Mouse (Mus musculus) lung, adult 2 months (tissue): ENCODE measurements around the gene Stxbp3.

Source experiments
- CTCF ChIP-seq: fragments of 200-500 bp; IDR thresholded peaks from 2 replicates; pipeline ENCODE4 v1.5.1; 2011; ENCODE audit warnings: mild to moderate bottlenecking, low read length, control low read depth; ENCODE audit not compliant: insufficient read depth
- POLR2A ChIP-seq: fragments of 200-500 bp; IDR thresholded peaks from 2 replicates; pipeline ENCODE4 v1.6.1; 2011; ENCODE audit warnings: low read depth, mild to moderate bottlenecking, control low read depth, low read length, borderline replicate concordance; ENCODE audit errors: extremely low read depth

- TF ChIP-seq POLR2A (no peak), CTCF (no peak)
These were observed 25.4 kb upstream of the Stxbp3 start for GRCm38 (mm10) chr3:108865676-108866075.
